Mouse (Mus musculus): ENCODE measurements around the gene Stoml2.

DNA sequence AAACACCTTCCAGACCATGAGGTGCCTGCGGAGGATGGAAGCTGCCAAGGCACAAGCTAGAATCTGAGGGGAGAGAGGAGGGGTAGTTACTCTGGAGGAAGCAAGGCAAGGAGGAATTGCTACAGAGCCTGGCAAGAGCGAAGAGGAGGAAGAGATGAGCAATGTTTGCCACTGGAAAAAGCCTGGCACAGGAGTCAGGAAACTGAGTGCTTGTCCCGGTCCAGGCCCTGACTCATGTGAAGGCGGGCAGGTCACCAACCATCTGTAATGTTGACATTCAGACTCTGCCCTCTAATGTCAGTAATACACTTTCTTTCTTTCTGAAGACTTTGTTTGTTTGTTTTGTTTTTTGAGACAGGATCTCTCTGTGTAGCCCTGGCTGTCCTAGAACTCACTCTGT, 13.4 kb downstream of the Stoml2 start:
- TF ChIP-seq GATA1 (IDR thresholded peaks at IDR 0.05; ENCODE audit: low read length) (no peak), TAL1 (IDR thresholded peaks at IDR 0.05; ENCODE audit: low read length) (no peak)

All from erythroblast, embryonic 14.5 days (primary cell).